Mouse (Mus musculus) c-Kit-positive CD71-negative TER-119-negative erythroid progenitor cells, embryonic 14.5 days (primary cell): ENCODE measurements at regions not wholly inside any gene's neighbourhood (a gene's known extent, or its start where the extent isn't known, plus 50 kb on each side); places are given as distances from the start of the nearest gene placed in this dataset.
A peak's percentile ranks its signal among the peaks of the same experiment; 100 is the strongest.

Experiments
- DNase-seq: peaks from one replicate; pipeline ENCODE4 v3.0.0-alpha.2; 2013; ENCODE audit warnings: low read depth

- peak; percentile 18 for DNase-seq
Measured at GRCm38 (mm10) chr1:60823006-60823665, 63.7 kb upstream of the Ctla4 start.

DNA sequence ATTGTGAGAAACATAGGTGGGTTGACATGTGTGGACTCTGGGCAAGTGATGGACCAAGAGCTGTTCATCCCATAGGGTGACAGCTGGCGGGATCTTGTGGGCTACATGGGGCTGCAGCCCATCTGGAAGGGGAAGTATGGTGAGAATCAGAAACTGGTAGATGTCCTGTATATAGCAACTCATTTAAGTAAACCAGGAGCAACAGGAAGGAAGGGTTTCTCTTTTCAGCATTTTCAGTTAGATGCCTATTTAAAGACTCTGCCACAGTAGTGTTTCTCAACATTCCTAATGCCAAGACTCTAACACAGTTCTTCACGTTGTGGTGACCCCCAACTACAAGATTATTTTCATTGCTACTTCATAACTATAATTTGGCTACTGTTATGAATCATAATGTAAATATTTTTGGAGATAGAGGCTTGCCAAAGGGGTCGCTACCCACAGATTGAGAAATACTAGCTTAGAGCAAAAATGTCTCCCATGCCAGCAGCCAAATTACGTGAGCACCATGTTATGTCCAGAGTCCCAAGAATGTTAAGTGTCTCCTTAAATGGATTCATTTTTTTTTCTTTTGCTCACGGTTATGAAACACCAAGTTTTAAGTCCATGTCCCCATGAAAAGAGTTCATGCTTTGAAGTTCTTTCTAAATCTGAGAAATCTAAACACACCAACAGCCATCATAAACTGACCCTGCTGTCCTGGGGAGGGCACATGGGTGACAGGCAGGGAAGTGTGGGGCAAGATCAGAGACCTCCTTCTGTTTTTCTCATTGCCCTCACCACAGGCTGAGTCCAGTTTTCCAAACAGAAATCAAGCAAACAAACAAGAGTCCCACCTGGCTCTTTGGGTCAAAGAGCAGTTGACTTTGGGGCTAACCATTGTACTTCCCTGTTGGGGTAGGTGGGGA, 62.3 kb upstream of the Ctla4 start:
- no peak for DNase-seq

DNA sequence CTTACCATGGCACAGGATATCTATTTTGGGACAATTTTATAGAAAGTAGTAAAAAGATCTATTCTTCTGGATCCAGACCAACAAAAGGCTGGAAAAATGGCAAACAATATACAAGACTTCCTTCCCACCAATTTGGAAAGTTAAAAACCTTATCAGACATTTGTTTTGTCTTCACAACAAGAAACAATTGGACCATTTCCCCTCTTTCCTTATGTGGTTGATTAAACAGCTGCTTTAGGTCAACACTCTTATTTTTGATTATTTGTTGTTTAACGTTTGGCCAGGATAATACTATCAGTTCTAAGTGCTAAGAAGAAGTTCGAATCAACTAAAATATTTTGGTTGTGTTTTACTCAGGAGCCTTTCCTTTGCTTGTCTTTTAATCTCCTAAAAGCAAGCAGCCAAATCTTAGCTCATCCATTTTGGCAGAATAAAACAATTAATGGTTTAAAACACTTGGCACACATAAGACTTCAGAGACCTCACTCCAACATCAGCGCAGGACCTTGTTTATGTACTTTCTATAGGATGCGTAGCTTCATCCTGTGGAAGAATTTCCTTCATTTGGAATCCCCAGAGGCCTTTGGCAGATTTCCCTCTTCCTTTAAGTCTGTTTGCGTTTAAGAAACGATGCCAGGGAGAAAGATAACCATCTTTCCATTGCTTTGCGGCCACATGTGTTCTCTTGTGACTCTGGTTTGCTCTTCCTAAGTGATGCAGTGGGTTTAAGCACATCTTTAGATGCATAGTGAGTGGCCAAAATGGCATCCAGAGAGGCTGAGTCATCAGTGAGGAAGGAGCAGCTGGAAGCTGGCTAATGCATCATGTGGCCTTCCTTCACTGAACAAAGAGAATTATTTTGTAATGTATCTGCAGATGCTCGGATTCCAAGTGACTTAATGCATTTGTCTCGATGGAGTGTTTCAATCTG, 61.3 kb upstream of the Ctla4 start:
- DNase-seq, result no peak

DNA sequence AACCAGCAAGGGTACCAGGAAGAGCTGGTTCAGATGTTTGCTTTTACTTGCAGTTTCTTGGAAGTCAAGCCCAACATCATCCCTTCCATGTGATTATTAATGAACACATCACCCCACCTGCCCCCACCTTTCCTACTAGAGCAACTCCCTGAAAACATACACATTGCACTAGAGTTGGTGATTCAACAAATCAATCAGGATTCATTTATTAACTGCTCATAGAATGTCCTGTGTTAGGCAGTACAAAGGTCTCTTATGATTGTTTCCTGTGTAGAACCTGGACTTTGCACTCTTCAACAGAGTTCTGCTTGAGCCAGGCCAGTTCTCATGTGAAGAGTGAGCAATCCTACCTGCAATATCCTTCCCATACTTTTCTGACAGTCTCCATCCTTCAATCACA, 59.8 kb upstream of the Ctla4 start:
- no peak for DNase-seq

DNA sequence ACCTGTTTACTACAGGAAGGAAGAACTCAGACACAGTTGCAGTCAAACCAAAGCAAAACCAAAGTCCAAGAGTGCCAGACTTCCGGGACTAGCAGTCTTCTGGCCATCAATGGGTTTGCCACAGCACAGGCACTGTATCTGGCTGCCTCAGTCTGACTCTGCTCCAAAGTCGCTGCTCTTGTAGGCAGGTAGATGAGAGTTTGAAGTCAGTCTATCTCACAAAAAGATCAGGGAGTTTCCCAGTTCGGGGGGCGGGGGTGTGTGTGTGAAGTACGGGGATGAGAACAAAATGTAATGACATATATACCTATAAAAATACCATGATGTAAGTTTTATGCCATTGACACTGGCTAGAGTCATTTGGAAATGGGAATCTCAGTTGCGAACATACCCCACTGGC, 58.6 kb upstream of the Ctla4 start:
- no peak for DNase-seq

DNA sequence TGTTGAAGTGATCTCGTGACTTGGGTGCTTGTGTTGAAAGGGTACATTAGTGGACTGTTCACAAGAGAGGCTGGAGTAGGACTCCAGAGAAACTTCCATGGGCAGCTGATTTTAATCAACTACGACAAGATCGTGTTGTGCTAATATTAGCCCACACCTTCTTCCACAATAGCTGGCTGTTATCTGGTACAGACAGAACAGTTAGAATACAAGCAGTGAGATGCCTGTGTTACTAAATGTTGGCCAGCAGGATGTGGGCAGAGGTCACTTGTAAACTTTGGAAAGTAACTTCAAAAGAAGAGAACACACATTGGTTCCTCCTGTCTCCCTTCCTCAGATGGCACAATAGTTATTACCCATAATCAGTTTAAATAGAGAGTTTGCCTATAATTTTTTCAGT, 57.0 kb upstream of the Ctla4 start:
- no peak for DNase-seq

DNA sequence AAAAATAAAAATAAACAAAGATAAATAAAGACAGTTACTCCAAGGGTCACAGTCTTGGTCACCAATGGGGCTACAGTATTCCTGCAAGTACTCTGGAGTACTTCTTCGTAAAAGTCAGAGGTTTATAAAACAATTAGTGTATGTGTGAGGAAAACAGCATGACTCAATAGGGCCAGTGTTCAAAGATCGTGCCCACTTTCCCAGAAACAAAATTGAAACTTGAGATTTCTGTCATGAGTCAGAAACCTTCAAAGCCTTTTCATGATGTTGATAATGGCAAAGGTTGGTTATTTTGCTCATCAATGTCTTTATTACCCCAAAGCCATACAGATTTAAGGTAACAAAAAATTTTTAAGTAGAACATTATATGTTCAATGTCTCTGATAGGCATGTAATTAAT, 53.1 kb upstream of the Ctla4 start:
- DNase-seq, result no peak
